Mouse (Mus musculus) liver, adult 10 weeks (tissue): ENCODE results near the gene Prrg2. TPM values are rescaled to one million over a fixed set of nuclear protein-coding genes. Genes with fewer than 3 reads are reported as not detected.

Experiments
- polyA plus RNA-seq: library from polyadenylated mRNA; stranded (reverse); fragments of 350-450 nt; fragmentation: Illumina TruSeq; extraction: RNeasy Lipid Tissue Mini Kit (QIAGEN cat#74804); gene quantifications from one replicate; pipeline ENCODE4 v1.2.3, GENCODE M21; 2014; ENCODE audit warnings: low read depth, low replicate concordance

The Prrg2 gene
- polyA plus RNA-seq: 2.3 TPM

DNA sequence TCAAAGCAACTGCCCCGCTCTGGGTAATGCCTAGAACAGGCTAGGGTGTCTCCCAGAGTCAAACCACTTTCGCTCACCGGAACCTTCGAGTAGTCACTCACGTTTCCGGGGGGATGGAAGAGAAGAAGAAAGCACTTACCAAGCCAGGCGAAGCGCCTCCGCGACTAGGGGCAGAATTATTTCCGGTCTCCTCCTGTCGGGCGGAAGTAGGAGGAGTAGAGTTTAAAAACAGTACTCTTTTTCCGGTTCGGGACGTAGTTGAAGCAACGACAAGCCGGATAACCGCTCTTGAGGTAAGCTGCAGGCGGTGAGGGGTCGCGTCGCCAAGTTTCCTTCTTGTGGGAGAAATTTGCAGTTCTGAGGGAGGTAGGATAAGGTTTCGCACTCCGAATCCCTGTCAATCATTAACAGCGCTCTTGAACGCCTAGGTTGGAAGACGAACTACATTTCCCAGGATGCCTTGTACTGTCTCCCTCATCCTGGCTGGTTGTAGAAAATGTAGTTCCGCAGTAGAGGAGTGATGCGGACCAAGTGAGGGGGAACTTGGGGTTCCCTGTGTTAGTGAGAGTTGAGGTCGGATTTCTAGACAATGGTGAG, at the start of gene Prrg2, which contains the start of gene Nosip:
Gene Prrg2 (minus strand): TSS at position 439 of the 597 bp plus-strand sequence.
Gene Nosip (plus strand): TSS at position 191 of the 597 bp plus-strand sequence.

DNA sequence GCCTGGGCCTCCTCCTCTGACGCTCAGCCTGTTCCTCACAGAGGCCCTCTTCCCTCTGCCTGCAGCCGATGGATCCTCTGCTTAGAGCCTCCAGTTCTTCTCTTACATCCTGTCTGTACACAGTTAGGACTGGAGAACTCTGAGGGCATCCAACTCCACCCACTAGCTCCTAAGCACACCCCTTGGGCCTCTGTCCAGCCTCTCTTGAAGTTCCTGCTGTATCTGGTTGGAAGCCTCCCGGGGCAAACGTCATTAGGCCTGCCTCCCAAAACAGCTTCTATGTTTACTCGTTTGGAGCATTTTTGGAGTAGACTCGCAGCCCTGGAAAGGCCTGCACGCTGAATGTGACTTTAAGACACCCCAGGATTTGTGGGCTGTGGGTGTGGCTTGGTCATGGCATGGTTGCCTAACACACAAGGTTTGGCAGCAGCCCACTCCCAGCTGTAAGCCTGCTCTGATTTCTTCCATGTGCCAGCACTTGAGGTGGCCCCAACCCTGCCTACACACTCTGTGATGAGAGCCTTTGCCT, 41.2 kb upstream of the Prrg2 start, which contains the start of gene Fcgrt:
Gene Fcgrt (minus strand): TSS at position 200 of the 529 bp plus-strand sequence.

DNA sequence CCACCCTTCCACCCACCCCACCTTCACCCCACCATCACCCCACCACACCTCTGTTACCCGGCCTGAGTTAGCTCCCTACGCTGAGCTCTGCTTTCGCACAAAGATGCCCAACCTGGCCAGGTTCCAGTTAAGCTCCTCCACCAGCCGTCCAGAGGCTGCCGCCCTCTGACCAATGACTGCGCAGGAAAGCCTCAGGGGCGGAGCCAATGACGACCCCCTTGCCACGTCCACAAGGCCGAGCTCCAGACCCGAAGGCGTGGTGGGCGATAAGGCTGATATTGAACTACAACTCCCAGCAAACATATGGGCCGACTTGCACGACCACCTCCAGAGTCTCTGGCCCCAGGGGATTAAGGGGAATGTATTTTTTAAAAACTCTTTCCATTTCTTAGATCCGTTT, 29.6 kb upstream of the Prrg2 start, which contains the start of gene Rcn3:
Gene Rcn3 (minus strand): TSS at position 174 of the 400 bp plus-strand sequence.

DNA sequence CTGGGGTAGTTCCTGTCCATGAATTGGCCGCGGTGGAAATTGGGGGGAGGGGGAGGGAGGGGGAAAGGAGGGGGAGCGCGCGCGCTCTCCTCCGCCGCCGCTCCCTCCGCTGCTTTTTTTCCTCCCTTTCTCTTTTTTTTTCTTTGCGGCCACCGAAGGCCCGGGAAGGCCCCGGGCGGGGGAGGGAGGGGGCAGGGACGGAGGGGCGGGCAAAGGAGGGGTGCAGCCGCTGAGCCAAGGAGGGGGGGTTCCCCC, 9.7 kb downstream of the Prrg2 start, which contains the start of gene Prr12:
Gene Prr12 (minus strand): TSS at position 20 of the 255 bp plus-strand sequence.

DNA sequence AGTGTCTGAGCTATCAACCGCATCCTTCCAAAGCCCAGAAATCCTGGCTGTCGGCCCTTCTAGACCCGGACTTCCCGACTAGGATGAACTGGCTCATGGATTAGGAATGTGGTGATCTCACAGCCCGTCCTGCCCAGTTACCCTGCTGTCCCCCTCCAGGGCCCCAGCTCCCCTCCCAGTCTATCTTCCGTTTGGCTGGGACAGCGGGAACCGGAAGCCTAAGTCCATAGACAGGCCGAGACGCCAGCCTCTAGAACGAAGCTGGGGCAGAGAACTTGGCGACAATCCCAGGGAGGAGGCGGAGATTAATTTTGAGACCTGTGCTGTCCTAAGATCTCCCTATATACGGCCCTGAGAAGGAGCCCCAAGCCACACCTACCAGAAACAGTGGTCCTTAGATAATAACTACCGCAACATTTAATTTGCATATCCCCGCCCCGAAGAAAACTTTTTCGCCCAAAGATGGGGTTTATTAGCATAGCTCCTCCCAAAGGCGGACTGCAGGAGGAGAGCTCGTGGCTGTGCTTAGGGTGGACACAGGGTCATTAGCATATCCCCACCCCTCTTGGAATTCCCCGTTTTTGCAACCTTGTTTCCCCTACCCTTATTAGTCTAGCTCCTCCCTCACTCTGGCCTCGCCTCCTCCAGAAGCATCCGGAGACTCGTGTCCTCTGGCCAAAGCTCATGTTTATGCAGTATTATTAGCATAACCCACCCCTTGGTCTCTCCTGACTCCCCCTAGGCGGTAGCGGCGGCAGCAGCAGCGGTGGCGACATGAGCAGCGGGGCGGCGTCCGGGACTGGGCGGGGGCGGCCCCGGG, 45.0 kb downstream of the Prrg2 start, which contains the start of gene Rras:
Gene Rras (plus strand): TSS at position 720 of the 820 bp plus-strand sequence.

DNA sequence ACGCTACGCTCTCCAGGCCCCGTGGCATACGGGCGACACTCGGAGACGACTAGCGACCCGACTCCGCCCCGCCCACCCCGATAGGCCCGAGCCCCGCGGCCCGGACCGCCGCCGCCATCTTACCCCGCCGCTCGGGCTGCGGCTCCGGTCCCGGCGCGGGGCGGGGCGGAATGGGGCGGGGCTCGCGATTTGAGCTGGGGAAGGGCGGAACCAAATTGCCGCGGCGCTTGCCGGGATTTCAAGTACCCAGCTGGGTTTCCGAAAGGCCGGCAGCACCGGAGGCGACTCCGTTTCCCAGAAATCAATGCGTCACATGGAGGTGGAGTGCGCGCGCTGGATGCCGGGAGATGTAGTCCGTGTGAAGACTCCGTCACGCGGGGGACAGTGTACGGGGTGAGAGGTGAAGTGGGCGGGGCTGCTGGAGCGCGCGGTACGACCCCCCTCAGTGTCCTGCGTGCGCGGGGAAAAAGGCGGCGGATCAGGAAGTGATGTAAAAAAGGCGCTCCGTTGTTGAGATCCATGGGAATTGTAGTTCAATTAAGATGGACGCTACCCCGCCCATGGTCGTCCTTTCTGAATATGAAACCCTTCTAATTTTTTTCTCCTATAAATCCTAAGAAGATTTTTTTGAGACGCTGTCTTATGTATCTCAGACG, 46.4 kb downstream of the Prrg2 start, which contains the start of gene Scaf1:
Gene Scaf1 (minus strand): TSS at position 407 of the 656 bp plus-strand sequence.

Other genes with a start within 250 kb of the Prrg2 start
- gene Nup62, start 246.6 kb downstream of the Prrg2 start, polyA plus RNA-seq: 1.1 TPM
- gene Il4i1, start 246.3 kb downstream of the Prrg2 start, polyA plus RNA-seq: not detected
- gene Atf5, start 246.0 kb downstream of the Prrg2 start, polyA plus RNA-seq: 47.9 TPM
- gene Akt1s1, start 213.7 kb downstream of the Prrg2 start, polyA plus RNA-seq: 2.2 TPM
- 1.3 TPM for gene Tbc1d17, start 213.6 kb downstream of the Prrg2 start, polyA plus RNA-seq
- 1.4 TPM for gene Pnkp, start 205.5 kb downstream of the Prrg2 start, polyA plus RNA-seq
- gene Ptov1, start 192.9 kb downstream of the Prrg2 start, polyA plus RNA-seq: 0.95 TPM
- 1.1 TPM for gene Med25, start 170.0 kb downstream of the Prrg2 start, polyA plus RNA-seq
- gene Fuz, start 166.6 kb downstream of the Prrg2 start, polyA plus RNA-seq: 1.4 TPM
- gene Ap2a1, start 133.2 kb downstream of the Prrg2 start, polyA plus RNA-seq: 9.2 TPM
- not detected for gene Tsks, start 119.5 kb downstream of the Prrg2 start, polyA plus RNA-seq
- gene Cpt1c, start 87.8 kb downstream of the Prrg2 start, polyA plus RNA-seq: not detected
- 4.2 TPM for gene Prmt1, start 76.1 kb downstream of the Prrg2 start, polyA plus RNA-seq
- gene Irf3, start 65.0 kb downstream of the Prrg2 start, polyA plus RNA-seq: 21.4 TPM
- gene Bcl2l12, start 64.0 kb downstream of the Prrg2 start, polyA plus RNA-seq: 0.66 TPM
- gene Scaf1, start 46.3 kb downstream of the Prrg2 start, polyA plus RNA-seq: 1.3 TPM
- gene Rras, start 44.7 kb downstream of the Prrg2 start, polyA plus RNA-seq: 3.7 TPM
- gene Prr12, start 9.8 kb downstream of the Prrg2 start, polyA plus RNA-seq: 0.11 TPM
- 3.2 TPM for gene Nosip, start 248 bp downstream of the Prrg2 start, polyA plus RNA-seq
- gene Rcn3, start 29.5 kb upstream of the Prrg2 start, polyA plus RNA-seq: not detected
- gene Fcgrt, start 41.2 kb upstream of the Prrg2 start, polyA plus RNA-seq: 33.3 TPM
- 172 TPM for gene Rps11, start 61.8 kb upstream of the Prrg2 start, polyA plus RNA-seq
- gene Rpl13a, start 66.1 kb upstream of the Prrg2 start, polyA plus RNA-seq: 253 TPM
- gene Gm45713, start 73.6 kb upstream of the Prrg2 start, polyA plus RNA-seq: not detected
- gene Flt3l, start 73.8 kb upstream of the Prrg2 start, polyA plus RNA-seq: 5.4 TPM
- gene Pih1d1, start 91.6 kb upstream of the Prrg2 start, polyA plus RNA-seq: 3.9 TPM
- 5.2 TPM for gene Aldh16a1, start 91.9 kb upstream of the Prrg2 start, polyA plus RNA-seq
- not detected for gene Slc17a7, start 101.3 kb upstream of the Prrg2 start, polyA plus RNA-seq
- gene Gfy, start 116.9 kb upstream of the Prrg2 start, polyA plus RNA-seq: not detected
- gene Pth2, start 118.3 kb upstream of the Prrg2 start, polyA plus RNA-seq: not detected
- gene Ccdc155, start 142.2 kb upstream of the Prrg2 start, polyA plus RNA-seq: not detected
- not detected for gene Dkkl1, start 149.5 kb upstream of the Prrg2 start, polyA plus RNA-seq
- gene Tead2, start 153.1 kb upstream of the Prrg2 start, polyA plus RNA-seq: 0.19 TPM
- gene Cd37, start 176.4 kb upstream of the Prrg2 start, polyA plus RNA-seq: 0.34 TPM
- 1.2 TPM for gene Slc6a16, start 178.4 kb upstream of the Prrg2 start, polyA plus RNA-seq
- gene Slc6a21, start 214.8 kb upstream of the Prrg2 start, polyA plus RNA-seq: not detected